Mouse (Mus musculus): ENCODE data around the gene Slc6a12.

Gene Slc6a12

DNA sequence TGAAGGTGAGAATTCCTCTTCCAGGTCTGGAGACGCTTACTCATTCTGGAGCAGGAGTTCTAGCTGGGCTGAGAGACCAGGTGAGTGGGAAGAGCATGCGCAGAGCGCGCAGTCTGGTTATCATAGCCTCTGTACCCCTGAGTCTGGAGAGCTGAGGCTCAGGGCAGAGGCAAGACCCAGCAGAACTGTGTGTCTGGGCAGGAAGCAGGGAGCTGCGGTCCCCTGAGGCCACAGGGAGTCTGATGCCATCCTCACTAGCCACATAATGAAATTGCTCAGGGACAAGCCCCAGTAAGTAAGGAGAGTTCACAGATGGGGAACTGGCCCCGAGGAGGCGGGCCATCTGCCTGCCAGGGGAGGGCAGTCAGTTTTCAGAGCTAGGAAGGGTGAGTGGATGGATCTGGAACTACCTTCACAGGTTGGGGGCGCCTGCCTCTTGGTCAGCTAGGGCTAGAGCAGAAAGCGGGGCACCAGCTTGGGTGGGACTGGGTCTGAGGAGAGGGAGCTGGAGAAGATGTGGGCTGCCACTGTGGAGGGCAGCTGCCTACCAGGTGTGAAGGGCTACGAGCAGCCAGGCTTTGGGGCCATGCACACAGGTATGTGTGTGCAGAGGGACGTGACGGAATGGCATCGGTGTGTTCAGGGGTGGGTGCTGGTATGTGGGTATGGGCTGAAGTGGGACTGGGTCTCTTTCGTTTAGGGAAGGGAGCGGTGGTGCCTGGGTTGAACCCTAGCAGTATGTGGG, at the start of gene Slc6a12:
Slc6a12 (plus strand) TSS at position 51 of the 745 bp plus-strand sequence.
- no peak for DNase-seq (ENCODE audit: low spot score)

DNA sequence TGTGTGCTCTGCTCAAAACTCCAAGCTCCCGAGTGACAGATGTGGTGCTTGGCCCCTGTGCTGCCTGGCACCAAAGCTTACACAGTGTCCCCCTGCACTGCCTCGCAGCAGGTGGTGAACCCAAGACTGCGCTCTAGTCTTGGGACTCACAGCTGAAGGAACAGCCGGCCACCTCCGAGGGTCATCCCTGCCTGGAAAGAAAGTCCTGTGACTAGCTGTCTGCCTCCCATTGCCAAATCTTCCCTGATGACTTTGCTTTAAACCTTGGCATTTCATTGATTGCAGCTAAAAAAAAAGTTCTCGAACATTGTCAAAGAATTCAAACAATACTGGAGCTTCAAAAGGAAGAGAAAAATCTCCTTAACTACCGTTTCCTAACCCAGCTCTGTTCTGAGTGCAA, 43.6 kb upstream of the Slc6a12 start:
- no peak for DNase-seq (ENCODE audit: low spot score)

DNA sequence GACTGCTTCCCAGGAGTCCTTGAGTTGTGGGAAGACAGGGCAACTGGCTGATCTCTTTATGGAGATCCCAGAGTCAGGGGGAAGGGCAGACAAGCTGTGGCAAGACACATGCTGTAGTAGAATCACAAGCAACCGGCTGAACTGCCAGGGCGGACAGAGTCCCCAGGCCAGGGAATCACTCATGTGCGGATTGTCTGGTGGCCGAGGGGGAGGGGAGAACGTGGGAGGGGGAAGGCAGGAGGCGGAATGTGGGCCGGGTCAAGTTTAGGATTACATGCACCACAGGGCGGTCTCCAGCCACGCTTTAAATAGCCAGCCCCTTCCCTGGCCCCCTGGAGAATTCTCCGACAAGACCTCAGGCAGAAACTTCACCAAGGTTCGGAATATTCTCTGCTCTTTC, 42.9 kb upstream of the Slc6a12 start, which contains the start of gene Slc6a13:
Slc6a13 (plus strand) TSS at position 274 of the 400 bp plus-strand sequence.
- no peak for DNase-seq (ENCODE audit: low spot score)

DNA sequence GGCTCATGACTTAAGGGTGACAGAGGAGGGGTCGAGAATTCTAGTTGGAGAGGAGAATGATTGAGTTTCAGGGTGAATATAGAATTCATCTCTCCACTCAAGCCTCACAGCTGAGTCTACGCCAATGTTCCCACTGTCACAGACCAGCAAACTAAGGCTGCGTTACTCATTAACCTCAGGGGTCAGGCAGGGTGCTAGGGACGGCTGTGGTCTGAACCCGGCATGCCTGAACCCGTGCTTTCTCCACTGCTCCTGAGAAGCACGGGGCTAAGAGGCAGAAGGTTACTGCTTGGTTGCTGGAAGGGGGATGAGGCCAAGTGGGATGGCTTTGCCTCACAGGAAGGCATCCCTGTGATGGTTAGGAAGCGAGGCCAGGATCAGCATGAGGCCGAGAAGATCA, 42.4 kb upstream of the Slc6a12 start:
- no peak for DNase-seq (ENCODE audit: low spot score)

DNA sequence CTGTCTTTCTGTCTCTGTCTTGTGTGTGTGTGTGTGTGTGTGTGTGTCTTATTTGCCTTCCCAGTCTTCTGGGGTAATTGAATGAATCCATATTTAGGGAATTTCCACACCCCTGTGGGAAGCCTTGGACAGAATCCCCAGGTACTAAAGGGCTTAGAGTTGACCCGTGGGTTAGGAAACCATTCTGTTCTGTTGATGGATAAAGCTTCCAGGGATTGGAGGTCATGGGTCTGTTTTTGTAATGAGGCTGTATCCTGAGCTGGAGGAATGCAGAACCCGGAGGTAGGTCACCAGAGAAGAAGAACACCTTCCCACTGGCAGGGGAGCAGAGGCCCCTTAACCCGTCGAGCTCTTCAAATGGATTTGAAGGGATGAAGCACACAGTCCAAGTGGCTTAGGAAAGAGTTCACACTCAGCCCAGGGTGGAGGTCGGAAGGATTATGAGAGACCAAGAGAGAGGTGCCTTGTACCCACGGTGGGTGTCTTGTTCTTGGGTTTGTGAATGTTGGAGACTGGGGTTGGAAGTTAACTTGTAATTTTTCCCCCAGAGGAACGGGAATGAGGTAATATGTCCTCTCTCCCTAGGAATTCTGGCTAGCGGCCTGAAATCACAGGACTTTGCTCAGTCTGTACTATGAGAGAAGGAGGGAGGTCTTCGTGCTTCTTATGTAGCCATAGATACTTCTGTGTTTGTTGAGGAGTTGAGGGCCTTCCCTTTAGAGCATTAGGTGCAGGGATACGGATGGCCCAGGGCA, 39.2 kb upstream of the Slc6a12 start:
- DNase-seq (ENCODE audit: low spot score): no peak

DNA sequence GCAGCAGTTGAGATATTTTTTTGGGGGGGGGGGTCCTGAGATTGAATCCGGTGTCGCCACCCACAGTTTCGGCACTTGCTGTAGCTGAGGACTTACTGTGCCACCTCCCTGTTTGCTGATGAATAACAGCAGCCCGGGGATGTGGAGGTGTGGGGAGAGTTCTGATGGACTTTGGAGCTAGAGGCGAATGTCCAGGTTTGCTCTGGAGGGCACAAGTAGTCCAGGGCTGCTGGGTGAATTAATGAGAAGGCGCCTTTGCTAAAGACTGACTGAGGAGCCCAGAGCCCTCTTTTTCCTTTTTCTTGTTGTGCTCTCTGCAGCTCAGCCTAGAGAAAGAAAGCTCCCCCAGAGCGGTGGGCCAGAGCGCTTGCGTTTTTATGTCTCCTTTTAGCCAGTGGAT, 38.2 kb upstream of the Slc6a12 start:
- DNase-seq (ENCODE audit: low spot score): no peak

DNA sequence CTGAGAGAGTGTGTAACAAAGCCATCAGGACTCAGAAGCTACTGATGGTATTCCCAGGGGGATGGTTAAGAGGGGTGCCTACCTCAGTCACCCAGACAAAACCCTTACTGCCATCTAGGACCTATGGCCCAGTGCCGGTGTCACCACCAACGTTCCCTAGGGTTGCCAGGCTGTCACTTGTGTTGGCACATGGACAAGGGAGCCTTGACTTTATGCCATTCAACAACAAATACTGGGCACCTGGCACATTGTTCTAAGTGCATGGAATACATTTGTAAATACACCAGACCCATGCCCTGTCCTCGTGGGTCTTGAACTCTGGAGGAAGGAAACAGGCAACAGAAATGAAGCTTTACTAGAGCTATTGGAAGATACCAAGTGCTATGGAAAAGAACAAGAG, 37.3 kb upstream of the Slc6a12 start:
- DNase-seq (ENCODE audit: low spot score): no peak

DNA sequence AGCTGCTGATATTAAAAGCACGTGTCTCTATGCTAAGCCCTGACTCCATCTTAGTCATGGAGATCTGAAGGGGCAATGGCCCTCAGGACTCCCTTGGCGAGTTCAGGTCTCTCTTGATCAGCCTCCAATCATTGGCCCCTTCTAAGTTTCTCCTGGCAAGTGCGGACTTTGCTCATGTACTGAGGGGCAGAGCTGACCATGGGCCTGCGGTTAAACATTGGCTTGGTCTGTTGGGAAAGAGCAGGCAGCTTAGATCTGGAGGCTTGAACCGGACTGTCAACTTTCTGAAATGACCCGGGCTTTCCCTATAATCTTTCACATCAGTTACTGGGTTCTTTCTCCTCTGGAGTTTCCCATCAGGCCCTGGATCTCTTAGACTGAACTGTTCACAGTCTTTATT, 31.9 kb upstream of the Slc6a12 start:
- no peak for DNase-seq (ENCODE audit: low spot score)

DNA sequence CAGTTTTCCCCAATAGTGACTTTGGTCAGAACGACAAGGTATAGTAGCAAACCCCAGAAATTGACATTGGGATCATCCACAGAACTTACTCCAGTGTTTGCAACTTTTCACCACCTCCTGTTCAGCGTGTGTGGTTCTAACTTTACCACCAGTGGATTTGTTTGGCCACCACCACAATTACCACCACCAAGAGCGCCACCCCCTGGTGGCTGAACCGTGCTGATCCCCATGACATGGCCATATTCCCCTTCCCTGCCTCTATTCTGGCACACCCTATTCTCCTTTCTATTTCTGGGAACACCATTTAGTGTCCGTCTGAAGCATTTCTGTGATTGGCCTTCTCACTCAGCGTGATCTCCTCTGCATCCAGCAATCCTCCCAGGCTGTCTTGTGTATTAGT, 23.8 kb upstream of the Slc6a12 start:
- DNase-seq (ENCODE audit: low spot score): no peak

DNA sequence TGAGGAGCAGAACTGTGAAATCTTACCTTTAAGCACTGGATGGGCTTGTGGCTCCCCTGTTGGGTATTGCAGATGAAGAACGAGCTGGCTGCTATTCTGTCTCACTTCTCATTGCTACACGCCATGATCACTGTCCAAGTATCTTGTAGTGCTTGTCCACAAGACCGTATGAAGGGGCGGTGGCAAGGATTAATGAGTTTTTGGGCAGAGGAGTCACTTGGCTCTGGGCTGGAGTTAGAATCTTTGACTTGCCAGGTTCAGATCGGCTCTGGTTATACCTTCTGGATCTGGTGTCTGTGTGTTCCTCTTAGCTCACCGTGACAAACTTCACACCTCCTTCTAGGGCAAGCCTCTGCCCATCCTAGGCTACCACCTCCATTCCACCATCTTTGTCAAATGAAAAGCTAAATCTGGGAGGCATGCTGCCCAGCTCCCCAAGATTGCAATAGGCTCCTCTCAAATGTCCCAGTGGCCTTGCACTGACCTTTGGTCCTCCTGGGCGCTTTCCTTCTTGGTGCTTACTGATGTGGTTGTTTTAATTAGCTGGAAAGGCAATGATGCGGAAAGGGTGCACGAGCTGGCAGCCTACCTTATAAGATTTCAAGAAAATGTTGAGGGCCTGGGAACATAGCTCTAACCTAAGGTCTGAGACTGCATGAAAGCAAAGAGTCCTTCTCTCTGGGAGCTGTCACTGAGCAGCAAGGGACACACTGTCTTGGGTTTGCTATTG, 20.3 kb upstream of the Slc6a12 start:
- no peak for DNase-seq (ENCODE audit: low spot score)

DNA sequence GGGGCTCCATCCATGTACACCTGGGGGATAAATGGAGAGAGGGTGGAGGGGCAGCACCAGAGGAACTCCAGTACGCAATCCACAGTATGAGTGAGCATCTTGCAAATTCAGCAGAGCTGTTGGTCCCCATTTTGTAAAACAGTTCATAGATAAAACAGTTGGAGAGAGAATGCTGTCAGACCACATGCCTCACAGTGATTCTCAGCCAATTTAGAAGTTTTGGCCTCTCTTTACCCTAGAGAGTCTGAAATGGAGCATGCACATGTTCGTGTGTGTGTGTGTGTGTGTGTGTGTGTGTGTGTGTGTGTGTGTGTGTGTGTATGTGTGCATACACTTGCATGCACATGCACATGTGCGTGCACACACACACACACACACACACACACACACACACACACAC, 17.6 kb upstream of the Slc6a12 start:
- DNase-seq (ENCODE audit: low spot score): no peak

DNA sequence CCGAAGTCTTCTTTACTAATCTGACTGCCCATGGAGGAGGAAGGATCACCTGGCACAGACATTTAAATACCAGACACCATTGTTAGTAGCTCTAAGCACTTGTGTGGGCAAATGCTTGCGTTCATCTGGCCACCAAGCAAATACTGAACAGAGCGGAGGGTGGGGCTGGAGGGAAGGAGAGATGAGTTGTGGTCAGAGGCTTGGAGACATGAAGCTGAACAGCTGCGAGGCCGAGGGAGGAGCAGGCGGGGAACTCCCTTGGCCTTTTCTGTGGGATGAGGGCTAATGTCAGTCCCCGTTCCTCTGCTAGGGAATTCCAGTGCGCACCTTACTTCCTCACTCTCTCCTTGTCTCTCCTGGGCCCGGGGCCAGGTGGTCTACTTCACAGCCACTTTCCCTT, 17.1 kb upstream of the Slc6a12 start:
- DNase-seq (ENCODE audit: low spot score): no peak

DNA sequence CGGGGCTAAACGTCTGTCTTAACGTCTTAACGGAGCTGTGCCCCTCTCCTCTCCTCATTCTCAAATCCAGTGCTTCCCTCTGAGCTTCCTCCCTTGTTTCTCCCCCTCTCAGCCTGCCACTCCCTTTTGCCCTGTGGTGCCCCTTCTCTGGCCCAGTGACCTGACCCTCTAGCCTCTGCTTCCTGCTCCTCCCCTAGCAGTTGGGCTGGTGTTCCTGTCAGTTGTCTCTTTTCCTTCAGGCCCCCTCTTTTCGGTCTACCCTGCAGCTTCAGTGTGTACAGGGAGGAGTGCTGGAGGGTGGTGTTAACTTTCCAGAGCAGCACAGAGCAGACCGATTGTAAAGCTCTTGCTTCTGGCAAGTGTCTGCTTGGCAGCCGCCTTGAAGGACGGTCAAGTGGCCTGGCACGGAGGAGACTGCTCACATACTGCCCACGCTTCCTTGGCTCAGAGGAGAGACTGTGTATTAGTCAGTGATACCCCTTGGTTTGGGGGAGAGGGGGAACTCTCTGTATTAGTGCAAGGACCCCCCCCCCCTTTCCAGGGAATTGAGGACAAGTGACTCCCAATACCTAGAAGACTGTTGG, 16.3 kb upstream of the Slc6a12 start:
- DNase-seq (ENCODE audit: low spot score): no peak

DNA sequence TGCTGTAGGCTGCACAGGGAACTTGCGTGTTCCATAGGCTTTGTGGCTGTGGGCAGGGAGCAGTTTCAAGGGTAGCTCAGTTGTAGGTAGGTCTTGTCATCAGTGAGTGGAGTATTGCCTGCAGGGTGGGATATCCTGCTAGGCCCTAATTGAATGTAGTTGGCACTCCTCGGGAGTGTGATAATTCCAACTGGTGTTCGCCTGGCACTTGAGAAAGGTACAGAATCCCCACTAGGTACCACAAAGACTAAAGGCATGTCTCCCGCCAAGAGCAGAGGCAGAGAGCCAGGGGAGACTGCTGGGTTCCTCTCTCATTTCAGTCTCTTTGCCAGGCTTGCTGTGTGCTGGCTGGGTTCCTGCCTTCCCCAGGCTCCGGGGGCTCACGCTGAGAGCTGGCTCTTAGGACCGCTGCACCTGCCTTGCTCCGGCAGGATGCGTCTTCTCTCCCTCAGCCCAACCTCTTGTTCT, 14.4 kb upstream of the Slc6a12 start:
- no peak for DNase-seq (ENCODE audit: low spot score)

DNA sequence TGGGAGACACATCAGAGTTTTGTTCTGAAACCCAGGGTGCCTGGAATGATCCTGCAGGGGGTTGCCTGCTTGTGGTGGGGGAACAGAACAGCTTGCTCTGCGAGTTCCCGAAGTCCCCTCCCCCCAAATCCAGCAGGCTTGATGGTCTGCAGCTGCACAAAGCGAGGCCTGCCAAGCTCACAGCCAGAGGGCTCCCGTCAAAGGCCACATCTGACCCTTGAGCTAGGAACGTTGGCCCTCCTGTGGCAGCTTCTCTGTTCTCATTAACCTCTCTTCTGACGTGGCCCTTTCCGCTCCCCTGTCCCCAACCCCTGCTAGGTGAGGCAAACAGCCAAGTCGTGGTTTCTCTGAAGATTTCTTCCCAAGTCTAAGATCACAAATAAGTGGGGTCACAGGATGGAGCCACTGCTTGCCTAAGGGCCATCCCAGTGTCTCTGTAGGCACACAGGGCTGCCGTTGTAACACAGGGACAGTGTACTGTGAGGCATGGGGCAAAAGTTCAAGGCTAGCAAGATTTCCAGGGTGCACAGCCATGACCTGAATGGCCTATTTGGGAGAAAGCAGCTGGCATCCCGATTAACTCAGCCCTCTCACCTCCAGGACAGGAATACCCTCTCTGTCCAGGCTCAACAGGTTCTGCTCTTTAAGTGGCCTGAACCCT, 12.9 kb upstream of the Slc6a12 start:
- DNase-seq (ENCODE audit: low spot score): no peak

DNA sequence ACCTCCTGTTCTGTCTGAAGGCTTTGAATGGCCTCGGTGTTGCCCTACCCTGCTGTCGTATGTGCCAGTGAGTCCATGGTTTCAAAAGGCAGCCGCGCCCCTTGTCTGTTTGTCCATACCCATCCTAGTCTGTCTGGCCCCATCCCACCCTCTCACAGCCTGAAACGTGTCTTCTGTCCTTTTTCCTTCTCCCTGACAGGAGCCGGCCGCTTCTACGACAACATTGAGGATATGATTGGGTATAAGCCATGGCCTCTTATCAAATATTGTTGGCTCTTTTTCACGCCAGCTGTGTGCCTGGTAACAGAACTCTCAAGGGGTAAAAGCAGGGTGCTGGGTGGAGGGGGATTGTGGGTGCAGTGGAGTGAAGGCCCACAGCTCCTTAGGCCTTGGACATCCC, 7.0 kb upstream of the Slc6a12 start:
- no peak for DNase-seq (ENCODE audit: low spot score)

DNA sequence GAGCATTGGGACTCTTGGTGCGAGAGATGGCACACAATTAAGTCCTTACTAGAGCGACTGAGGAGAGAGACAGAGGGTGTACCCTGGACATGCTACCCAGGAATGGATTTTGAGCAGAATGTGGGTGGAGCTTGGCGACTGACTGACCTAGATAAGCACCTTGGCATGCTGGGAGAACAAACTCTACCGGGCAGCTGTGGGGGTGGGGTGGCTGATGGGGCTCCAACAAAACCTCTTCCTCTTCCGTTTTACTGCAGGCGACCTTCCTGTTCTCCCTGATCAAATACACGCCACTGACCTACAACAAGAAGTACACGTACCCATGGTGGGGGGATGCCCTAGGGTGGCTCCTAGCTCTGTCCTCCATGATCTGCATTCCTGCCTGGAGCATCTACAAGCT, 6.3 kb upstream of the Slc6a12 start:
- no peak for DNase-seq (ENCODE audit: low spot score)

DNA sequence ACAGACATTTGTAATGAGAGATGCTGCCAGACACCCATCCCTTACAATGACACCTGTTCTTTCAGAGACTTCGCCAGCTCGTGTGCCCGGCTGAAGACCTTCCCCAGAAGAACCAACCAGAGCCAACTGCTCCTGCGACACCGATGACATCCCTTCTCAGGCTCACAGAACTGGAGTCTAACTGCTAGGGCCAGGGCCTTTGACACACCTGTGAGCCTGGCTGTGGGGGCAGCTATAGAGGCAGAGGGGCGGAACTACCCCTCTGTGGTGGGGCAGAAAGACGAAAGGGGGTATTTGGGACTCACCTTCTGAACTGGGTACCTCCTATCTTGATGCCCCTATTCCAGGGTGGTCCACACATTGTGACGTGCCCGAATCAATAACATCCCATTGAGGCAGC, 5.6 kb upstream of the Slc6a12 start:
- DNase-seq (ENCODE audit: low spot score): no peak

DNA sequence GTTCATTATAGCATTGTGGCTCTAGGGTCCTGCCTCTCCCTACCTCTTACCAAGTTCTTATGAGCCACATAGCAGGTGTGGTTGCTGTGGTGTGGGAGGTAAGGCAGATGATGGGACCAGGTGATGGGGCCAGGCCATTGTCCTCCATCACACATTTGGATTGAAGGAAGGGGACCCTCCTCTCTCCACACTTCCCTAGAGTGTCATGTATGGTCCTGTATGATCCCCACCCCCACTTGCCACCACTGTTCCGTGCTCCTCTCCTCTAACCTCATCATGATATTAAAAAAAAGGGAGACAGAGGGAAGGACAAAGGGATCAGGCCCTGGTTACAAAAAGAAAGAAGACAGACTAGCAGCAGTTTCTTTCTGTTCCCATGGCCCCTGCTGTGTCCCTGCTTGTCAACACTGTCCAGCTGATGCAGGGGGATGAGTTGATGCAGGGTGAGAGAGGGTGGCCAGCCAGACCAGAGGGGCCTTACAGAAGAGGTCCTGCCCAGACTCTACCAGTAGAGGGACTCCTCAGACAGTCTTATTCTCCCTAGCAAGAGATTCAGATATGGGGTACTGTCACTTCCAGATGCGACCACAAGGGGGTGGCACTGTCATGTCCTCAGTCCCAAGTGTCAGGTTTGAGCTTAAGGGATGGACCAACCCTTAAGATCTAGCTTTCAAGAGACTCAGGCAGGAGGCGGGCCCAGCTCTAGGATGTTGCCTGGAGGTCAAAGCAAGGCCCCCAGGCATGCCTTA, 4.9 kb upstream of the Slc6a12 start:
- no peak for DNase-seq (ENCODE audit: low spot score)

DNA sequence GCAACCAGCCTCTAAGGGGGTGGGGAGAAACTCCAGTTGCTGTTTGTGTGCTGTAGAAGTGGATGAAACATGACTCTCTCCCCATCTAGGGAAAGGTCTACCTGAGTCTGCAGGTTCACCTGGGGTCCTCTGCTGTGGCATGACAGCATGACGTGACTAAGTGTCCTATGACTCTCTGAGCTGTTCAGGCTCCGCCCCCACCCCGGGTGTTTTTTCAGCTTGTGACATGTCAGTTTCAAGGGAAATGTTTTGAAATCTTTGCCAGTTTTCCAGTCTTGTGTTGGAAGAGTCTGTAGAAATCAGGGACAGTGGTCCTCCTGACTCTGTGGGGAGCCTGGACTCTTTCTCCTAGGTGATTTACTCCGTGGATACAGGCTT, 4.4 kb upstream of the Slc6a12 start:
- no peak for DNase-seq (ENCODE audit: low spot score)

DNA sequence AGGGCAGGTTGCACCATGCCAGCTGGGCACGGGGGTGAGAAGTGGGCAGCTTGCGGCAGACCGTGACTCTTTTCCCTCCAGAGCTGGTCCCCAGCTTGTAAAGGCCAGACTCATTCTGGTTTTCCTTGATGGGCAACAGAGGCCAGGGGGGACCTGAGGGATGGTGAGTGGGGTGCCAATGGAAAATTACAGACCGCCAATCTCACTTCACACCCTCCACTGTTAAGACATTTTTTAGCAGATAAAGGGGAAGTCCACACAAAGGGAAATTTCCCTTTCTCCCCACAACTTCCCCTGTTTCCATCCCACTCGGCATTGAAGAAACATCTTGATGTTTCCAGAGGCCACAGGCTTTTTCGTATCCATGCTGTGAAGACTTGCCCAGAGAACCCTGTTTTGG, 1.2 kb upstream of the Slc6a12 start:
- no peak for DNase-seq (ENCODE audit: low spot score)
